In the genomic region with DNA sequence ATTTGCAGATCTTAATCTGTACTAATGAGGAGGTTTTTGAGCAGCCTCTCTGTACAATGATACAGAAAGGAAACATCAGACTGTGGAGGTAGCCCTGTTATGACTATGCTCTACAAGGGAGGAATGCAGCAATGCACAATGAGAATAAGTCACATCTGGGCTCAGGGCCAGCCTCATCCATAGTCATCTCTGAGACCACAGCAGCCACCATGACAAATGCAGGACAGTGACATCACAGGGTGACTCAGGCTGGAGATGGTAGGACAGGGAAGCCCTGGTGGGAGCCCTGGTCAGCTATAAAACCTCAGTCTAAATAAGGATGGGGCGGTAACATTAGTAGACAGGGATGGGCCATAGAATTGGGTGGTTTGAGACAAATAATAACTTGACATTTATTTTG, we compare ENCODE assay signal across 29 mouse cellular contexts.
A peak's percentile ranks its signal among the peaks of the same experiment; 100 is the strongest.
DNase-seq lines count a peak whose midpoint lies in the region; ATAC-seq and TF ChIP-seq lines count a peak whose summit lies in the region.
"Had no signal": no experiment of that assay in that cellular context is flagged by ENCODE, and none has a peak within 500 bp of the region (broad histone marks: within the 10 kb centered on the region; RNA-seq: fewer than 3 reads in every experiment).

No protein-coding gene starts in this region.

- no peak overlapping the region for H3K9ac ChIP-seq in intestine, embryonic 15.5 days
- H3K9ac ChIP-seq: embryonic facial prominence, embryonic 13.5 days; hindbrain, embryonic 12.5 days; limb, embryonic 15.5 days; liver, embryonic 13.5 days; neural tube, embryonic 13.5 days had no signal

- peak; percentile 56 to 75 for DNase-seq in adrenal gland, adult (ENCODE audit: inconsistent age in 2 of 2, low spot score in 1 of 2)
- no peak for DNase-seq in adrenal gland, adult 8-10 months
- DNase-seq in 416B (ENCODE audit: low read depth) (peak; percentile 54), Patski (ENCODE audit: low read depth, low spot score) (peak; percentile 33)
- DNase-seq in adrenal gland, postnatal 36 days, result peak; percentile 67 to 78
- DNase-seq in c-Kit-positive CD71-positive TER-119-positive erythroid progenitor cells, embryonic 14.5 days (ENCODE audit: low spot score), result no peak
- no peak for DNase-seq in left cerebral cortex, adult 9 months (ENCODE audit: low spot score in 2 of 2)
- DNase-seq: cerebellum, adult 18-20 months; cerebellum, postnatal 10 days; kidney, adult 8-10 months; layer of hippocampus, postnatal 36 days; liver, embryonic 13.5 days; lung, adult 18-20 months; lung, postnatal 10 days; right cerebral cortex, postnatal 14 days; thymus, postnatal 14 days had no signal

- CTCF ChIA-PET in Patski (lab: Charles Lee), result no interaction called here

- WGBS in intestine, embryonic 15.5 days, result 93% methylated on average over 1 of the region's 1 CpGs

- in situ Hi-C loops in Patski (cut with MboI; ENCODE audit: low pct_unique_long_range_greater_than_20kb), result no loop called here

- no peaks in the 10 kb centered on the region for H3K36me3 ChIP-seq in intestine, embryonic 15.5 days
- H3K36me3 ChIP-seq: embryonic facial prominence, embryonic 13.5 days; hindbrain, embryonic 12.5 days; limb, embryonic 10.5 days; limb, embryonic 15.5 days; liver, embryonic 13.5 days; neural tube, embryonic 13.5 days had no signal

- no peak for ATAC-seq in Patski
- ATAC-seq in intestine, embryonic 15.5 days, result no peak
- ATAC-seq: forebrain, embryonic 16.5 days; hindbrain, postnatal 0 days; intestine, embryonic 16.5 days; midbrain, embryonic 16.5 days had no signal

- H3K4me1 ChIP-seq in intestine, embryonic 15.5 days (replicated peaks), result peaks cover 4% of the 10 kb centered on the region

- TF ChIP-seq CTCF in Patski (IDR thresholded peaks at IDR 0.05), result no peak

- no peak overlapping the region for H3K4me3 ChIP-seq in intestine, embryonic 15.5 days (replicated peaks)
- H3K4me3 ChIP-seq: embryonic facial prominence, embryonic 13.5 days; erythroblast, embryonic 14.5 days; hindbrain, embryonic 12.5 days; limb, embryonic 10.5 days; limb, embryonic 15.5 days; liver, embryonic 13.5 days; neural tube, embryonic 13.5 days had no signal

- H3K4me2 ChIP-seq in intestine, embryonic 15.5 days (replicated peaks), result no peak overlapping the region
- H3K4me2 ChIP-seq: embryonic facial prominence, embryonic 13.5 days; hindbrain, embryonic 12.5 days; limb, embryonic 15.5 days; liver, embryonic 13.5 days; midbrain, embryonic 11.5 days; neural tube, embryonic 13.5 days had no signal

- H3K9me3 ChIP-seq in intestine, embryonic 15.5 days, result no peaks in the 10 kb centered on the region
- H3K9me3 ChIP-seq: embryonic facial prominence, embryonic 13.5 days; hindbrain, embryonic 12.5 days; limb, embryonic 10.5 days; limb, embryonic 15.5 days; liver, embryonic 13.5 days; neural tube, embryonic 13.5 days had no signal

- no peak overlapping the region for H3K27ac ChIP-seq in intestine, embryonic 15.5 days
- H3K27ac ChIP-seq: embryonic facial prominence, embryonic 13.5 days; hindbrain, embryonic 12.5 days; hindbrain, postnatal 0 days; kidney, postnatal 0 days; limb, embryonic 10.5 days; limb, embryonic 15.5 days; liver, embryonic 13.5 days; neural tube, embryonic 13.5 days had no signal

- POLR2A ChIA-PET in Patski (lab: Charles Lee), result no interaction called here

- no peaks in the 10 kb centered on the region for H3K27me3 ChIP-seq in Patski
- no peaks in the 10 kb centered on the region for H3K27me3 ChIP-seq in intestine, embryonic 15.5 days (replicated peaks)
- H3K27me3 ChIP-seq: embryonic facial prominence, embryonic 13.5 days; hindbrain, embryonic 12.5 days; limb, embryonic 15.5 days; liver, embryonic 13.5 days; neural tube, embryonic 13.5 days had no signal

Comparison
In these comparisons a context has a peak if more than half of its experiments do, and no peak if none do; other contexts are left out.
1. DNase-seq: peak in adrenal gland, adult (2 of 2), 416B (single experiment), Patski (single experiment) and adrenal gland, postnatal 36 days (2 of 2); none in adrenal gland, adult 8-10 months (single experiment), c-Kit-positive CD71-positive TER-119-positive erythroid progenitor cells, embryonic 14.5 days (single experiment) and left cerebral cortex, adult 9 months (0 of 2).